Comparison of ENCODE assay signal across 16 mouse cellular contexts in genomic region chr1:186204151-186204550, GRCm38 (mm10).
DNase-seq lines count a peak whose midpoint lies in the region; ATAC-seq lines count a peak whose summit lies in the region.
"Had no signal": no experiment of that assay in that cellular context is flagged by ENCODE, and none has a peak within 500 bp of the region (broad histone marks: within the 10 kb centered on the region; RNA-seq: fewer than 3 reads in every experiment).

No protein-coding gene starts in this region.

- peak; percentile 45; the same call in 1 of the 2 replicates for ATAC-seq in megakaryocyte, adult 5-6 weeks (ENCODE audit: poor library complexity, severe bottlenecking)
- ATAC-seq: forebrain, embryonic 14.5 days; forebrain, embryonic 16.5 days had no signal

- peak; percentile 27 for DNase-seq in lung, postnatal 36 days
- no peak for DNase-seq in lung, postnatal 14 days
- no peak for DNase-seq in adrenal gland, postnatal 10 days
- no peak for DNase-seq in adrenal gland, adult 2 months
- DNase-seq: adrenal gland, adult 8-10 months; adrenal gland, postnatal 25 days; cerebellum, adult 11 months; cerebellum, adult 18-20 months; cerebellum, adult 8-10 months; cerebellum, adult 9-11 months; cerebellum, postnatal 14 days; cerebellum, postnatal 36 days; embryo, embryonic 11 days had no signal
